Mouse (Mus musculus) forebrain, postnatal 0 days (tissue): Measurements from ENCODE around the gene Npepps. TPM values are rescaled to one million over a fixed set of nuclear protein-coding genes. Genes with fewer than 3 reads are reported as not detected.
"Not testable (repeated sequence)": the region's sequence is repeated elsewhere in the genome, so short reads cannot be mapped to it uniquely, and the experiment has no call there.

Source experiments
- ATAC-seq: fragments of 200-750 bp; cut with Nextera tagmentation; 2 replicates; pipeline ENCODE4 v1.8.0; 2017; ENCODE audit warnings: mild to moderate bottlenecking, moderate library complexity
- DNase-seq: peaks from one replicate; pipeline ENCODE4 v3.0.0-alpha.2; 2015
- H3K27ac ChIP-seq: fragments of 300-500 bp; sonication (generic); 2 replicates; pipeline ENCODE4 v1.5.1; 2014; ENCODE audit warnings: low read depth, mild to moderate bottlenecking, antibody characterized with exemption, low read length, moderate library complexity, mixed read lengths
- H3K27me3 ChIP-seq: fragments of 300-500 bp; sonication (generic); 2 replicates; pipeline ENCODE4 v1.6.1; 2014; ENCODE audit warnings: mild to moderate bottlenecking, low read length, mixed read lengths; ENCODE audit not compliant: insufficient read depth
- H3K36me3 ChIP-seq: fragments of 300-500 bp; sonication (generic); 2 replicates; pipeline ENCODE4 v1.6.1; 2014; ENCODE audit warnings: mild to moderate bottlenecking, moderate library complexity; ENCODE audit not compliant: insufficient read depth
- H3K4me1 ChIP-seq: fragments of 300-500 bp; sonication (generic); 2 replicates; pipeline ENCODE4 v1.6.1; 2014; ENCODE audit warnings: antibody characterized with exemption; ENCODE audit not compliant: insufficient read depth
- H3K4me2 ChIP-seq: fragments of 300-500 bp; sonication (generic); 2 replicates; pipeline ENCODE4 v1.6.1; 2014; ENCODE audit warnings: low read depth, mild to moderate bottlenecking, moderate library complexity
- H3K4me3 ChIP-seq: fragments of 300-500 bp; sonication (generic); 2 replicates; pipeline ENCODE4 v1.5.1; 2014; ENCODE audit warnings: low read depth, low read length, mixed read lengths
- H3K9ac ChIP-seq: fragments of 300-500 bp; sonication (generic); 2 replicates; pipeline ENCODE4 v1.6.1; 2014; ENCODE audit warnings: mild to moderate bottlenecking
- H3K9me3 ChIP-seq: fragments of 300-500 bp; sonication (generic); 2 replicates; pipeline ENCODE4 v1.6.1; 2016; ENCODE audit warnings: low read length
- CTCF ChIP-seq: sonication (generic); IDR thresholded peaks from 2 replicates; pipeline ENCODE4 v1.5.1; 2016; ENCODE audit warnings: antibody characterized with exemption, control low read depth, low read depth
- WGBS: fragments of 180-500 bp; shearing (Covaris S2); extraction: QIAGEN DNeasy Blood & Tissue Kit; methylation state at CpG from one replicate; pipeline ENCODE4 v1.1.7; 2014; 5-methylcytosine and 5-hydroxymethylcytosine counted together
- polyA plus RNA-seq: library from polyadenylated mRNA; unstranded; fragments of >200 nt; fragmentation: Nextera tagmentation; extraction: Ambion mirVana; gene quantifications from 2 replicates; pipeline ENCODE4 v1.2.1, GENCODE M21; 2015
- total RNA-seq: library from RNA; depleted of rRNA; stranded (reverse); fragments of >200 nt; gene quantifications from 2 replicates; pipeline ENCODE4 v1.2.3, GENCODE M21; 2014; rRNA removed

Npepps gene
- total RNA-seq (66.5 and 98.7 TPM in 2 replicates), polyA plus RNA-seq (62.5 and 92.1 TPM in 2 replicates)

GRCm38 (mm10) chr11:97280216-97280861 is at the start of gene Npepps:
TSS of gene Npepps (minus strand) at chr11:97280638.
- Histone ChIP-seq H3K9ac (peak within 1 kb of the TSS; percentile 98), H3K36me3 (no peaks in the 10 kb centered on the region), H3K27me3 (no peaks in the 10 kb centered on the region), H3K27ac (peak within 1 kb of the TSS; percentile 98), H3K4me1 (peaks cover 8% of the 10 kb centered on the region; the same call in 1 of the 2 replicates), H3K9me3 (no peaks in the 10 kb centered on the region), H3K4me3 (peak within 1 kb of the TSS; percentile 99), H3K4me2 (peak within 1 kb of the TSS; percentile 65)
- ATAC-seq (peak; percentile 72), DNase-seq (peak; percentile 82)
- TF ChIP-seq CTCF: peak; percentile 14; the same call in 1 of the 2 replicates
- under 1% methylated on average over 33 of the region's 83 CpGs for WGBS

GRCm38 (mm10) chr11:97328148-97328547 is 47.7 kb upstream of the Npepps start:
- peak; percentile 96 for TF ChIP-seq CTCF
- DNase-seq (peak; percentile 84), ATAC-seq (no peak; the same call in 1 of the 2 replicates)
- Histone ChIP-seq H3K36me3 (peaks cover 48% of the 10 kb centered on the region), H3K9me3 (no peaks in the 10 kb centered on the region), H3K4me1 (no peaks in the 10 kb centered on the region), H3K27me3 (no peaks in the 10 kb centered on the region), H3K27ac (no peak overlapping the region), H3K4me3 (no peak overlapping the region), H3K4me2 (no peak overlapping the region), H3K9ac (no peak overlapping the region)
- WGBS: 21% methylated on average over 9 of the region's 9 CpGs

- WGBS: 67% methylated on average over 1 of the region's 1 CpGs
- Histone ChIP-seq H3K27me3 (no peaks in the 10 kb centered on the region), H3K9me3 (no peaks in the 10 kb centered on the region), H3K4me2 (no peak overlapping the region), H3K4me1 (no peaks in the 10 kb centered on the region), H3K36me3 (peaks cover 53% of the 10 kb centered on the region), H3K9ac (no peak overlapping the region), H3K4me3 (no peak overlapping the region), H3K27ac (no peak overlapping the region)
- no peak for DNase-seq
- ATAC-seq: no peak
- TF ChIP-seq CTCF: peak; percentile 40
Measured at GRCm38 (mm10) chr11:97325224-97325623, 44.8 kb upstream of the Npepps start.

- not testable (repeated sequence) for H3K4me3 ChIP-seq, ATAC-seq, H3K27me3 ChIP-seq, H3K9ac ChIP-seq, H3K9me3 ChIP-seq, H3K4me1 ChIP-seq, H3K27ac ChIP-seq, DNase-seq, H3K4me2 ChIP-seq
- WGBS: 90% methylated on average over 8 of the region's 8 CpGs
- peaks cover 33% of the 10 kb centered on the region for H3K36me3 ChIP-seq
Measured at GRCm38 (mm10) chr11:97321894-97322600, 41.6 kb upstream of the Npepps start.

- H3K9me3 ChIP-seq: no peaks in the 10 kb centered on the region
- no peak overlapping the region for H3K4me3 ChIP-seq
- no peaks in the 10 kb centered on the region for H3K27me3 ChIP-seq
- H3K27ac ChIP-seq: no peak overlapping the region
- 94% methylated on average over 8 of the region's 8 CpGs for WGBS
- no peak for TF ChIP-seq CTCF
- H3K9ac ChIP-seq: no peak overlapping the region
- ATAC-seq (no peak), DNase-seq (no peak)
- 0 out of 2 replicates have a peak, but pooled peaks cover 4% of the 10 kb centered on the region for H3K4me1 ChIP-seq
- peaks cover 25% of the 10 kb centered on the region for H3K36me3 ChIP-seq
- H3K4me2 ChIP-seq: no peak overlapping the region
Measured at GRCm38 (mm10) chr11:97321197-97321596, 40.8 kb upstream of the Npepps start.

GRCm38 (mm10) chr11:97315504-97316503 is 35.4 kb upstream of the Npepps start, which contains the start of gene Mrpl45:
TSS of gene Mrpl45 (plus strand) at chr11:97315716.
- H3K27ac ChIP-seq: peak within 1 kb of the TSS; percentile 64
- peak within 1 kb of the TSS; percentile 43 for H3K9ac ChIP-seq
- 1% methylated on average over 50 of the region's 50 CpGs for WGBS
- no peak for TF ChIP-seq CTCF
- H3K4me3 ChIP-seq: peak within 1 kb of the TSS; percentile 44
- H3K36me3 ChIP-seq: no peaks in the 10 kb centered on the region
- H3K27me3 ChIP-seq: no peaks in the 10 kb centered on the region
- no peaks in the 10 kb centered on the region for H3K9me3 ChIP-seq
- ATAC-seq (peak; percentile 96), DNase-seq (peak; percentile 100)
- H3K4me1 ChIP-seq: 0 out of 2 replicates have a peak, but pooled peaks cover 5% of the 10 kb centered on the region
- H3K4me2 ChIP-seq: peak within 1 kb of the TSS; percentile 45
